Mouse (Mus musculus) left cerebral cortex, adult 8-10 months (tissue): ENCODE measurements at regions not wholly inside any gene's neighbourhood (a gene's known extent, or its start where the extent isn't known, plus 50 kb on each side); places are given as distances from the start of the nearest gene placed in this dataset.

Source experiments
- DNase-seq, 2 experiments: peaks; one replicate each; pipeline ENCODE4 v3.0.0; 2022; ENCODE audit warnings: low spot score in 2 of 2

DNA sequence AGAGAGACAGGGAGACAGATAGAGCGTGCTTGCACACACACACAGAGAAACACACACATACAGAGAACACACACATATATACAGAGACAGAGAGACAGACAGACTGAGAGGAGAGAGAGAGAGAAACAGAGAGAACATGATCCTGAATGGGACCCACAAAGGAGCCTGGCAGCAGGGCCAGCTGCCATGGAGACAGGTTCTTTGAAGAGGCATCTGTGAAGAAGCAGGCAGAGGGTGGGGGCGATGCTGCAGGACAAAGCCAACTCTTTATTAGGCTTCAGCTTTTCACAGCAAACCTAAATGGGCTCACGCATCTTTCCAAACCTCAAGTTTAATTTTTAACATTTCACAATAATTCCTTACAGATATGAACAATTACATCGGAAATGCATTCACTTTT, 90.0 kb upstream of the Dlx2 start:
- no peak for DNase-seq

DNA sequence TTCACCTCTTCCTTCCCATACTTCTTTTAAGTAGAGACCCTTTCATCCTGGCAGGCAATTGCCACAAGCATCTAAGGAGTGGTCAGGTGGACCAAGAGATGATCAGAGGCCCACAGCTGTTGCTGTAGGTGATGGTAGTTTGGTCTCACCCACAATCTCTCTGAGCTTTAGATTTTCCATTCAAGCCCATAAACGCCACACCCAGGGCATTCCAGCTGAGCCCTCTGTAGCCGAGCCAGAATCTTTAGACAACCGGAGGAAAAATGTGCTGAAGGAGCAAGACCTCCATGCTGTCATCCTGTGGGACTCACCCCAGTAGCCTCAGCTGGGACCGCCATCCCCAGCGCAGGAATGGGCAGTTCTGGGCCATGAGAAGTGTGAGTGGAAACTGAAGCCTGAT, 93.7 kb upstream of the Dlx2 start:
- no peak for DNase-seq

DNA sequence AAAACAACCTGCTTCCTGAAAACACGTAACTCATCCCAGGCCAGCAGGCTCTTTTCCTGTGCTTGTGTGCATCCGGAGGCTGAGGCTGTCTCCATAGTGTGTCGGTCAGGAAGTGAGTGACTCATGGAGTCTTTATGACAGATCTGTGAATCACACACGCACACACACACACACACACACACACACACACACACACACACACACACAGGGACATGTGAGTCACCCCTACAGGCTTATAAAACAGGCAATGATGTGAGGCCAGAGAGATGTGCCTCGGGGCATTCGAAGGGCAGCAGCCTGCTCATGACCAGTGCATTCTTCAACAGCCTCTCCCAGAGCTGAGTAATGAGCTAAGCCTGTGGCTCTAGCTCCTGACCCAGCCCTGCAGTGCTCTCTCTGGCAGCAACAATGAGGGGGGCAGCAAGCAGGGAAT, 97.5 kb upstream of the Dlx2 start:
- peak in 1 of 2 experiments; percentile 51 for DNase-seq

DNA sequence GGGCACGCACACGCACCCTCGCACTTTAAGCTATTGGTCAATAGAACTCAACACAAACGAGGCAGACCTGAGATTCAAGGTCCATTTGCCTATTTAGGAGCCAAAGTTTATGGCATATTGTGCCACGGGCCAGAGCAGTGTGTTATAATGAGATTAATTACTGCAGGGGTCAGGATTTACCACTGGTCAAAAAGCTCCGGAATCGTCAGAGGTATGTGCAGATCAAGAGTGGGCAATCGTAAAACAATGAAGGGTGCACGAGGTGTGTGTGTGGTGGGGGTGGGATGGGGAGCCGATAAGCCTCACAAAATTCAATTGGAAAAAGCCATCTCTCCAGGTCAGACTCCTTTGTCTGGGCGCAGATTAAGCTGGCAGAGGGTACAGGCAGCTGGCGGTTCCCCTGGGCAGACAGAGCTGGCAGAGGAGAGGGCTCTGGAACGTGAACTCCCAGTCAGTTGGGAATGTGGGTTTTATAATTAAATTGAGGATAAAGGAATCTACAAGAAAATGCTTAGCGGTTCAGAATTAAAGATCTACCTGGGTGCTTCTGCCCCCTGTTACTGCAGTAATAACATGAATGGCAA, 97.4 kb upstream of the Itga6 start:
- DNase-seq = no peak

DNA sequence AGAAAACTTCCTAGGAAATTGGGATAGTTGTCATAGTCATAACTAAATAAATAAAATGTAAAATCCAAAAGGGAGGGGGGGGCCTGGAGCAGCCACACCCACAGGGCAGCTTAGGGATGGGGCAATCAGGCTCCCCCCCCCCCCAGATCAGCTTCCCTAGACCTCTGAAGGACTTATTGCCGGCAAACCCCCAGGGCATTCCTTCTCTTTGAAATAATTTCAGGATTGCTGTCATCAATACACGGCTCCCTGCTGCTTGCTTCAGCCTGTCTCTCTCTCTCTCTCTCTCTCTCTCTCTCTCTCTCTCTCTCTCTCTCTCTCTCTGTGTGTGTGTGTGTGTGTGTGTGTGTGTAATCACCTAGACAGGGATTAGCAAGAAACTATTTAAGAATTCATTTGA, 93.8 kb upstream of the Itga6 start:
- no peak for DNase-seq

DNA sequence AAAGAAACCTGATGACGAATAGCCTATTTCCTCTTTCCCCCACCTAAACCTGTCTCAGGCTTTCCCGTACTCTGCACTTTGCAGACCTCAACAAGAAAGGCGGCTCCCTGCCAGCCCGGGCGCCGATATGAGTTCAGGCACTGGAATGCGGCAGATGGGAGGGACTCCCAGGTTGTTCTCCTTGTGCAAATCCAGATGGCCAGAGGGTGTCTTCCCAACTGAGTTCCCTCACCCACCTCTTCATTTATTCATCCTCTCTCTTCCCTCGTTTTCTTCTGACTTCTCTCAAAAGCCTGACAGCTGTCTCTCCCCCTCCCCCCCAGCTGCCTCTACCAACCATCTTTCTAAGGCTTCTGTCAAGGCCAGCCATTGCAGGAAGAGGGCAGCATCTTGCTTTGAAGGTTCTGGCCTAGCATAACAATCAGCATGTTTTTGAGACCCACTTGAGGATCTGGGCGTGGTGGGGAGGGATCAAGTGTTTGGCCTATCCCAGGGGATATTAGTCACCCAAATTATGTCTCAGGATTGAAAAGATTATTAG, 93.1 kb upstream of the Itga6 start:
- DNase-seq = peak in 1 of 2 experiments; percentile 76

DNA sequence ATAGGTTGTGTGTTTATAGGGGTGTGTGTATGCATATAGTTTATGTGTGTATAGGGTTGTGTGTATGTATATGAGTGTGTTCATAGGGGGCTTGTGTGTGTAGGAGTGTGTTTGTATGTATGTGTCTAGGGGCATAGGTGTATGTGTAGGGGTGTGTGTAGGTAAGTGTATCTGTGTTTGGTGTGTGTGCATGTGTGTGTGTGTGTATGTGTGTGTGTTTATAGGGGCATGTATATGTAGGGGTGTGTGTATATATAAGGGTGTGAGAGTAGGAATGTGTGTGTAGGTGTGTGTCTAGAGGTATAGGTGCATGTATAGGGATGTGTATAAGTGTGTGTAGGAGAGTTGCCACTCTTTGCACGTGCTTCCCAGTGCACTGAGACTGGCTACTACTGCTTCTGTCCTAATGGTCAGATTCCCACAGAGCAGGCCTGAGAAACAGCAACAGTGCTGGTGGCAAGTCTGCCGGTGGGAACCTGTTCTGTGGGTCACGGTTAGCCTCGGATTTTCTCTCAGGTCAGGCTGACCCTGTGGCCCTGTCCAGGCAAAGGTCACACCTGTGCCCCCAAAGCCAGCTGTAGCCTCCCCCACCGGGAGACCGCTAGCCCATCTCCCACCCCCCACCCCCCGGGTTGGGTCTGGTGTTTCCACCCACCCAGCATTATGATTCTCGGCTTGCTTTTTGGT, 90.5 kb upstream of the Itga6 start:
- no peak for DNase-seq

DNA sequence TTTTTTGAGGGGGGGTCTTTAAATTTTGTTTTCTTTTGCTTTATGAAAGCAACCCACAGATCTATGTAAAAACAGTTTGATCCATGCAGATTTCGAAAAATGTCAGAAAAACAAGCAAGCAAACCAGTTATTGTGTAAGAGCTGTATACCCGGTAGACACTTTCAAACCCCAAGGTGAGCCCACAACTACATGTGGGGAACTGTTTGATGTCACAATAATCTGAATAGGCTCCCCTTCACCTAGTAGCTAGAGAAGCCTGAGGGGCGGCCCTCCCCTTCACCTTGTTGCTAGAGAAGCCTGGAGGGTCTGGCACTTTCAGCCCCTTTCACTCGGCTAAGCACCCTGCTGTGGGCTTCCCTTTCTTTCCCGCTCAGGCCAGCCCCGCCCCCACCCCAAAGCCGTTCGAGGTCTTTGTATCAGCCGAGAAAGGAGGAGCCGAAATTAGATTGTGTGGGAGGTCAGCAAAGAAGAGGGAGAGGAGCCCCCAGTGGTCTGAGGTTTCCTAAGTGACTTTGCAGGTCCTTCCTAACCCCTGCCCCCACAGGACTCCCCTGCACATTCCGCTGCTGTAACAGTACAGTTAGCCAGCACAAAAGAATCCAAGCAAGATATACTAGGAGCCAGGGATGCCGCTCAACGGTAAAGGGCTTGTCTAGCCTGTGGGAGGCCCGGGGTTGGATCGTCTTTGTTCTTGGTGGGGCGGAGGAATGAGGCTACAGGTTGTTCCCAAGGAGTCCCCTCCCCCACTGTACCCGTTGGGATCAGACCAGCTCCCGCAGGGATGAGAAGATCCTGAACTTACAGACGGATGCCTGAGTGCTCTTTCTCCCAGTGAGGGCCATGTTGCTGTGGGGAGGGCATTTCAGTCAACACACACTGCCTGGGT, 89.7 kb upstream of the Itga6 start:
- no peak for DNase-seq

DNA sequence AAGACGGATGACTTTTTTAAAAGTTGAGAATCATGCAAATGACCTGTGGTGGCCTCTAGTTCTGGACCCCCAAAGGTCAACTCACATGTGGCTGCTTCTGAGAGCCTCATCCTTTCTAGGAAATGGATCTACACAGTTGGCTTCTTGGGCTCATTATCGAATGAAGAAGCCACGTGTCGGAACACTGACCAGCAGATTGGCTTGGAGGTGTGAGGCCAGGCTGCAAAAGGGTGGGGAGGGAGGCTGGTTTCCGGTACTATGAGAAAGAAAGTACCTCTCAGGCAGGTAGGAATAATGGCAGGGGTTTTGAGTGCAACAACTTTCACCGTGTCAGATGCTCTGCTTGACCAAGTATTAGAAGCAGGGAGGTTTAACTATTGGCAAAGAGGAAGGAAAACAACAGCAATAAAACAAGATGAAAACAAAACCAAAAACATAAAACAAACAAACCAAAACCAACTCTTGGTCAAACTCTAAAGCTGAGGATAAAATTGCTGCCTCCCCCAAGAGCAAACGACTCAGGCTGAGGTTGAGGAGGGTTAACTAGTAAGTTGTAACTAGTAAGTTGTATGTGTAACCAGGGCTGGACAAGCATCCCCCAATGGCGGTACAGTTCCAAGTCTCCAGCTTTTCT, 88.7 kb upstream of the Itga6 start:
- DNase-seq = no peak

DNA sequence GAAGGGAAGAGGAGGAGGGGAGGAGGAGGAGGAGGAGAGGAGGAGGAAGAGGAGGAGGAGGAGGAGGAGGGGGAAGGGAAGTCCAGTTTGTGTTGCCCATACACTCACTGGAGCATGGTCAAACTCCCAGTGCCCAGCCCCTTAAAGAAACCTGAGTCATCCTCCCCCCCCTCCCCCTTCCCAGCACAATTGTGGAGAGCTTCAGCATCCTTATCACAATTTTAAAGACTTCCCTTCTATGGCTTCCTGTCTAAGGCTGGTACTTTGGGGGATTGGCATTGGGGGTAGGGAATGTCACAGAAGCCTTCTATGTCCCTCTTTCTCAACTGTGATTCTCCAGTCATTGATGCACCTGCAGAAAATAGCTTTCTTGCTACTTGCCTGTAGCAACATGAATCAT, 84.0 kb upstream of the Itga6 start:
- DNase-seq = no peak

DNA sequence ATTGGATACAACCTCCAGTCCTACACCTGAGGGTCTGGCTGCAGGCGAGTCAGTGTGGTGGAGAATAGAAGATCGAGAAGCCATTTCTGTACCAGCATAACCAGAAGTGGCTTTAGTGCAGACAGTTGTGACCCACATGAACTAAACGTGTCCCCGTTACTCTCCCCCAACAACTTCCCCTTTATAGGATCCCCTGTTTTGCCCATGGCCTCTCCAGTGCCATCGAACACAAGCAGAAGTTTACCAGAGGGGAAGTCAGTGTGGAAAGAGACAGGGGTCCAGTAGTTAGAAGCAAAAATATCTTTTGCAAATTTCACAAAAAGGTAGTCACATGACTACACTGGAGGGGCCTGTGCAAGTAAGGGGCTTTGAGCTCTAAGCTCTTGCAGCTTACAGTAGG, 83.4 kb upstream of the Itga6 start:
- DNase-seq = no peak

DNA sequence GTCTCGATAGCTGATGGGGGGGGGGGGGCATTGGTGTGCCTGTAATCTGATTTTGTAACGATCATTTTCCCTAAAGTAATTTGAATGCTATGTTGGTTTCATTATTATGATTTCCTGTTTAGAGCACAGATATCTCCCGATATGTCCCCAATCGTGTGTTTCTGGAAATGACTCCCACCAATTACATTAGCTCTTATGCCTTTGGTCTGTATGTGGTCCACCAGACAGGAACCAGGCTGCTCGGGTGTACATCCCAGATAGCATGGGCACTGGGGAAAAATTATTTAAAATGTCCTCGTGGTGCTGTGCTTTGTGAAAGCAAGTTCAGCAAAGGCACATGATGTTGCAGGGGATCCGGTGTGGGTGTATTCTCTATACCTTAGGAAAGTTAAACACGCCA, 82.0 kb upstream of the Itga6 start:
- no peak for DNase-seq

DNA sequence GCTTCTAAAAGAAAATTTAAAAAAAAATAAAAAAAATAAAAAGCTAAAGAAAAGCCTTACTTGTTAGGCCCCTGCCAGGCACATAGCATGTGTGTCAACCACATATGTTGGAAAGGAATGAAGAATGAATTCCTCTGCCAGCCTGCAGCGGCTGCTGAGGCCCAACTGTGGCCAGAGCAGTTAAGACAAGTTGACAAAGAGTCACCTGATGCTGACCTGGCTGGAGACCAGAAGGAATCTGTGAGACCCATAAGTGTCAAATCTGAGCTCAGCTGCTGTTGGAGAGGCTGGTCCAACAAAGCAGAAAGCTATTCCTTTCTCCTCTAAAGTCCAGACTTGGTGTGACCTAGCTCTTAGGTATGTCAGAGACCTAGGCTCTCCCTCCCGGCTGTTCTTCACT, 78.5 kb upstream of the Itga6 start:
- no peak for DNase-seq

DNA sequence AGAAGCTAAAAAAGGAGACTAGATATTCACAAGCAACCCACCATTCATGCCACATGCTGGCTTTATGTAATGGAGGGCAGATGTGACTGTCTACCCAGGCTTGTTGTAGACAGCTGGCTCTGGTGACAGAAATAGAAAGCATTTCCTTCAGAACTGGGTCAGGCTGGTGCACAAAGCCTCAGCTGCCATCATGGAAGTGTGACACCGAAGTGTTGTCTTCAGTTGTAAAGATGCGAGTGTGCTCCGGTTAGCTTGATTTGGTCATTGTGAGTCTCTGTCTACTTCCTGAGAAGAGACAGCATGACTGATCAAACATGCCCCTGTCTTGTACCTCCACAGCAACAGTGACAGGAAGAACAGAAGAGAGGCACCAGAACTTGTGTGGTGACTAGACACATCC, 77.7 kb upstream of the Itga6 start:
- peak in 1 of 2 experiments; percentile 75 for DNase-seq

DNA sequence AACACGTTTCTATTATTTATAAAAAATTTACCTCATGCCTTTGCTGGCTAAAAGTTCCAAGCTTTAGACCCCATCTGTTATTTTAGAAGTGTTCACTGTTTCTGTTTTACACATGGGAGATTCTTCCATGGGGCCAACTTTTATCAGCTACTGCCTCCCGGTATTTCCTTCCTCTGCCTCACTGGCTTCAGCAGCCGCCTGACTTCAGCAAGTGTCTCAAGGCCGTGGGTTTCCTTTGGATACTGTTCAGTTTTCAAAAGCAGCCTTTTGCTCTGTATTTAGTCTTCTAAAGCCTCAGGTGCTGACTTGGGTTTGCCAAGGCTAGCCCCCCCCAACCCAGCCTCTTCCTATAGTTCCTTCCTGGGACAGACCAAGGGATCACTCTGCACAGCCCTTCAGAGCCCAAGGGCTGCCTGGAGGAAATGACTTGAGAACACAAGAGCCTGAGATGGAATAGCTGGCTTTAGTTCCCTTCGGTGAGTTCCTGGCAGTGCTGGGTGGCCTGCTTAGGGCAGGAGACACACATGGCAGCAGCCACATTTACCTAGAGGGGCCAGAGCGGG, 75.1 kb upstream of the Itga6 start:
- DNase-seq = no peak

DNA sequence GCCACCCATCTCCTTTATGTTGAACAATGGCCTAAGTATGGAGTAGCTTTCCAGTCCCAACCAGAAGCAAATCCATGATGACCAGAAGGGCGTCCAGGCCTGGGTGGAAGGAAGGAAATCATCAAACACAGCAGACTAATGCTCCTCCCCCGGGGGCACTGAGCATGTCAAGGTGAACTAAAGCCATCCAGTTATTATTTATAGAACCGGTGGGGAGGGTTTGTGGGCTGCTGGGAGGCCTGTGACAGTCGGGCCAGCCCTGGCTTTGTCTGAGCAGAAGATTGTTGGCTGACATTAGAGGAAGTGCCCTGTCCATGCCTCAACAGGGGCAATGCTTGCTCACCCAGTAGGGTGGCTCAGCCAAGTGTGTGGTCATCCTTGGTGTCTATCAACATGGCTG, 74.5 kb upstream of the Itga6 start:
- DNase-seq = no peak

DNA sequence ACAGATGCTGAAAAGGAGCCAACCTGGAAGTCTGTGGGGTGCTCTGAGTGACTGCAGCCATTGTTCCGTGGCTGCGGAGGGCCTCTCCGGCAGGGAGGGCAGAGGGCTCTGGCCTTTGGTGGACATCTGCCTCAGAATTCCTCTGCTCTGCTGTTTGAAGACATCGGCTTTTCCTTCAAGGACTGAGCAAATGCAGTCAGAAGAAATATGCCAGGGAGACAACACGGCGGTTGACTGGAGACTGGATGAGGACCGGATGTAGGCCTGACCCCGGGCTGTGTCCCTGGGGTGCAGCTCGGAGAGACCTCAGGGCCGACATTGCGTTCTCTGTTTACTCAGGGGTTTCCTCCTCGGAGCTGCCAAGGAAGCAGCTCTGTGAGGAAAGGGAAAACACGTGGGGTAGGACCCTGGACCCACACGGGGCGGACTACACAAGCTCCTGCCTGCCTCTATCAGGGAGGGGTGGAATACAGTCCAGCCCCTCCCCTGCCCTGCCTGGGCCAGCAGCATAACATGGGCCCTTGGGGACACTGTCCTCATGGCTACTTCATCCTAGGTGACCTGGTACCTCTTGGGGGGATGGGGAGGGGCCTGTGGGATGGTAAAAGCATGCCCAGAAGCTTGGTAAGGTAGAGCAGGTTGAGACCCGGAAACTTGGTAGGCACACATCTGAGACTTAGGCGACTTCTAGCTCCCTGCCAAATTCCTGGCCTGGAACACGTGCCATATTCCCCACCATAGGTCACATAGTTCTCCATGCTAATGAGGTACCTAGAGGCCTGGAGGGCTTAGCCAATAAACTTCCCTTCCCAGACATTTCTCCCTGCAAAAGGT, 72.1 kb upstream of the Itga6 start:
- DNase-seq = no peak

DNA sequence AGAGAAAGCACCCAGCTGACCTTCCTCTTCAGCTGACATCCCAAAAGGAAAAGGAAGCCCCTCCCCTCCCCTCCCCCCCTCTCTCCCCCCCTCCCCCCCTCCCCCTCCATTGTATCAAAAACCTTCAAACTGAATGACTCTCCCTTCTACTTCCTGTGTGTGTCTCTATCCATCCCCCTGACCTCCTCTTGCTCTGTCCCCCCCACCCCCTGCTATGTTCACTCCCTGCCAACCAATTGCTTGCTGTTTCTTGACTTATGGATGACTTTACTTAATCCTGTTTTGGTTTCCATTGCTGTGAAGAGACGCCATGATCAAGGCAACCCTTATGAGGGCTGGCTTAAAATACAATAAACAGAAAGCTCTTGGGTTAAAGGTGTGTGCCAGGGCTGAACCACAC, 64.7 kb upstream of the Itga6 start:
- DNase-seq = no peak

DNA sequence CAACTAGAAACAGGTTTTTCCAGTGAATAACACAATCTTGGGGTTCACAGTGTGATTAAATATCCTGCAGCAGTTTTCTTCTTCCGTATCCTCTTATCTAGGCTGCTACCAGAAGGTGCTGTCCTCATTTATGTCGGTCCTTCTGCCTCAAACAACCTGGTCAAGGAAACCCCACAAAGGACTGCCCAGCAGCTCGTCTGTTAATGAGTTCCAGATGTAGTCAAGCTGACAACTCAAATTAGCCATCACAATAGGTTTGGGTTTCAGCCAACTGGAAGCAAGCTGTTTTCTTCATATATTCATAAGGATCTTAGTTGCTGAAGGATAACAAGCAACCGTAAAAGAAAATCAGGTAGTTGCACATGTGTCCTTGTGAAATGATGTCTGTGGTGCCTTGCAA, 64.3 kb upstream of the Itga6 start:
- no peak for DNase-seq

DNA sequence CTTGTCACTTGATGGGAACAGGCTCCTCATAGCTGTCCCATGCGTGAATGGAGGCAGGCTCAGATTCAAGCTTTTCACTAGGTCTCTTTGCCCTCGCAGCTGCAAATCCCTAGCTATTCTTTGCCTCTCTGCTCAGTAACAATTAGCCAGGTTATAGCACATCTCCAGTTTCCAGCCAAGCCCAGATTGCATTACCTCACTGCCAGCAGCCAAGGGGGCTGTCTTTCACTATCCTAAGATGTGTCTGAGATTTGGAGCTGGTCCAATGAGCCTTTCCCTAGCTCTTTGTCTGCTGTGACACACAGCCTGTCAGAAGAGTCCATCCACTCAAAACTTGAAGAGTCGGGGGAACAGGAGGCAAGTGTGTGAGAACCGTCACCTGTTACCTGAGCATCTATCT, 62.0 kb upstream of the Itga6 start:
- no peak for DNase-seq

DNA sequence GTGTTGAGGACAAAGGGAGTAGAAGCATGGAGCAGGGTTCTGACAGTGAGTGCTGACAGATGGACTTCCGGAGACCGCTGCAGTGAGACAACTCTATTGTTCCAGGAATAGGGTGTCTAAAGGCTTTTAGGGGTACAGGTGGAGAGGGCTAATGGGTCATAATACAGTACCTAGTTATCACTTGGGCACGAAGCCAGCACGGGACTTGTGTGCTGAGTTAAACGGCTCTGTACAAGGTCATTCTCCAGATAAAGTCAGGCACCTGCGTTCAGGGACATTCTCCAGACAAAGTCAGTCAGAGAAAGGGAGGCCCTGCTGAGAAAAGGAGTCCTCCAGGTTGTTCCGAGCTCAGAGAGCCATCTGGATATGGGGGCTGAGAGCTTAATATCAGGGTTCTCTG, 60.2 kb upstream of the Itga6 start:
- no peak for DNase-seq
